Mouse (Mus musculus) kidney, postnatal 4 days (tissue): ENCODE measurements around the gene Pxylp1.

Experiments used
- DNase-seq, 2 experiments: peaks; one replicate each; pipeline ENCODE4 v3.0.0; 2021; ENCODE audit warnings: mixed read lengths in 2 of 2

Pxylp1 gene

DNA sequence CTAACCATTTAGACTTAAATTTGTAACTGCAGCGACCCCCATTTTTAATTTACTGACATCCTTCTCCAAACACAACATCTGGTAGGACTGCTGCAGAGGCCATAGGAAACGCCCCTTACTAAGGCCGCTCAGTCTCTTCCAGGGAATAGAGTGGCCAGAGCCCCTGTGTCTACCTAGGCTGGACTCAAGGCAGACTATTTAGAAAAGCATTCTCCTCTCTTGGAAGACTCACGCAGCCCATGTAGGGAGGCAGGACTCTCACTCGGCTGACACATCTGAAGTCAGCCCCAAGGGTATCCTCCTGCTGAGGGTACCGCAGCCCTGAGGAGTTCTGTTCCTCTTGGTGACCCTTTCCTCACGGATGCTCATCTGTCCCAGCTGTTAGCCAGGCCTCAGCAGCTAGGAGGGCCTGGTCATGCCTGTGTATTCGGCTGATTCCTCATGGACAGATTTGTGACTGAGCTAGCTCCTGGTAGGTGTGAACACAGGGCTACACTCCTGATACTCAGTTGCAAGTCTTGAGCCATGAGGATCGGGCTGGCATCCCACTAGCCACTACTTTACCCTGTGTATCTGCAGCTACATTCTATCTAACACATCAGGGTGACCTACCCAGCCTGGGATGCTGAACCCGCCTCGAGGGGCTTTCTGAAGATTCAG is 73.5 kb downstream of the Pxylp1 start:
- DNase-seq: no peak

DNA sequence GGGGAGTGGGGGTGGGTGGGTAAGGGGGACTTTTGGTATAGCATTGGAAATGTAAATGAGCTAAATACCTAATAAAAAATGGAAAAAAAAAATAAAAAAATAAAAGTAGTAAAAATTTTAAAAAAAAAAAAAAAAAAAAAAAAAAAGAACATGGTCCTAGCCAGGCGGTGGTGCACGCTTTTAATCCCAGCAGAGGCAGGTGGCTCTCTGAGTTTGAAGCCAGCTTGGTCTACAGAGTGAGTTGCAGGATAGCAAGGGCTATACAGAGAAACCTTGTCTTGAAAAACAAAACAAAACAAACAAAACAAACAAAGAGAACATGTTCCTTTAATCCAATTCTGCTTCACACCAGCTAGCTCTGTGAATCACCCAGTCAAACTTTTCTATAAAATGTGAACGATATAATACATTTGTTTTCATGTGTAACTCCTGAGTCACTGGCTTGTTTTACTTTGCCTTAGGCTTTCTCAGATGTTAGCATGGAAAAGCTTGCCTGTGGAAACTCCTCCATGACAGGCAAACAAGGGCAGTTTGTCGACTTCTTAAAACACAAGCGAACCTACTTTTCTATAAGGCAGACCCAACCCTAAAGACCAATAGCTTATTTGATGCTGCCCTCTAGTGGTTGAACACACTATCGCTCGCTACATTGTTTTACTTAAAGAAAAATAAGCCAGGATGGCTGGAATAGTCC is 74.2 kb downstream of the Pxylp1 start:
- peak; percentile 55 to 72 for DNase-seq

DNA sequence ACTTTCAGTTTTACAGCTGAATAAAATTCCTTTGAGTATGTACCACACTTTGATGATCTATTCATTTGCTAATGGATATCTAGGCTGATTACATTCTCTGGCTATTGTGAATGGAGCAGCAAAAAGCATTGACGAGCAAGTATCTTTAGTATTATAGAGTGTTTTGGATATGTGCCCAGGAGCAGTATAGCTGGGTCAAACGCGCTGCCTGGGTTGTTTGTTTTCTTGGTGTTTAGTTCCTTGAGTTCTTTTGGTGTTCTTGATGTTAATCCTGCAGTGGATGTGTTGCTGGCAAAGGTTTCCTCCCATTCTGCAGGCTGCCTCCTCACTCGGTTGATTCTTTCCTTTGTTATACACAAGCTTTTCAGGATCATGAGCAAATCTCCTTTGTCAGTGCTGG is 80.5 kb downstream of the Pxylp1 start:
- no peak for DNase-seq

DNA sequence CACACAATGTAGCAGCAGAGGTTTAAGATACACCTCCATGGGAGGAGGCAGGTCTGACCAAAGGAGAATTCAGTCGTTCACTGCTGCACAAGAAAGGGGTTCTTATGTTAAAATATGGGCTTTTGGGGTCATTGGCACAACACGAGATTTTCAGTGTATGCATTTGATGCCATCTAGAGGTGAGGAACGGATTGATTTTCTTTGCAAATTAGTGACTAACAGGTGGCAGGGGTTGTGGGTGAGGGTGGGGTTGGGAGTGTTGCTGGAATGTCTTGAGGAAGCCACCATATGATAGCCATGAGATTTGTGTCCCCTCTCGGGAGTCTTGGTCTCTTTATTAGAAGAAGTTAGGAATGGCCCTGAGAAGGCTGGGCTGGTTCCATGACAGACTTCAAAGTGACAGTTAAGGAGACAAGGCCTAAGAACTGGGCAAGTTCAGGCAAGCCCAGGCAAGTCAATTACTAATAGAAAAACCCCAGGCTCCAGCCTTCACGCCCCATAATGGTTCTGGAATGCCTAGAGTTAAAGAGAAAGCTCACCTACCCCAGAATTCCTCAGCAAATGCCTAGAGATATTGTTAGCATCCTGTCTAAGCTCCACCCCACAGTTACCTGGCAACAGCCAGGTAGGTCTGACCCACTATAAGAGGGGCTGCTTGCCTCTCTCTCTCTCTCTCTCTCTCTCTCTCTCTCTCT is 92.2 kb downstream of the Pxylp1 start:
- no peak for DNase-seq

DNA sequence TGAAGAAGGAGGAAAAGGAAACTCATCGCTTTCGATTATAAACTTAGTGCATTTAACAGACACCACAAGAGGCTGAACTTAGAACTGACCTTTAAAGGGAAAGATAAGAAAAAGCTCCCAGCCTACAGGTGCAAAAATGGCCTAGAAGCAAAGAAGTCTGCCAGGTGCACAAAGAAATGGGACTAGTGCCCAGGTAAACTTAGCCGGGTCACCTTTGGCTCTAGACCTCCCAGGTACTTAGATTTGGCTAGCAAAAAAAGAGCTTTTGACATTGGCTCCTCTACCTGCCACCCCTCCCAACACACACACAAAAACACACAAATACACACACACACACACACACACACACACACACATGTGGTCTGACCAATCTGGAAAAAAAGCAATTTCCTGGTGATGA is 95.2 kb downstream of the Pxylp1 start:
- no peak for DNase-seq

DNA sequence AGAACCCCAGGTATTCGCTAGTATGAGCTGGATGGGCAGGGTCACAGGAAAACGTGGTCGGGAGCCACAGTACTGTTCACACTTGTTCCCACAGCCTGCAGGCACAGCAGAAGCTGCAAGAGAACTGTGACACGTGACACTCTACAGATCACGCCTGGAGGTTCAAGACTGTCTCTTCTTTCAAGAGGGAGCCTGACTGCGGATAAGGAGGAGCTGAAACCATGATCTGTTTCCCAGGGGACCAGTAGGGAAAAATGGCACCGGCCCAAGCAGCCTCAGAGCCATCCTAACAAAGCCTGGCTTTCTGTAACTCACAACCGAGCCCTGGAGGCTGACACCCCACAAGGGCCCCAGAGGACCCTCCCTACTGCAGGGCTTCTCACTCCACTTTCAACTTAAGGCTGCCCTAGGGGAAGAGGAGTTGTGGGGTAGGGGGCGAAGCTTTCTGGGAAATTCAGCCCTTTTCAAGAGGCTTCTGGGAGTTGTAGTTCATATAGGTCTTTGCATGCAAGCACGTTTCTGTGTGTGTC is 97.0 kb downstream of the Pxylp1 start:
- DNase-seq: peak; percentile 47 to 55

DNA sequence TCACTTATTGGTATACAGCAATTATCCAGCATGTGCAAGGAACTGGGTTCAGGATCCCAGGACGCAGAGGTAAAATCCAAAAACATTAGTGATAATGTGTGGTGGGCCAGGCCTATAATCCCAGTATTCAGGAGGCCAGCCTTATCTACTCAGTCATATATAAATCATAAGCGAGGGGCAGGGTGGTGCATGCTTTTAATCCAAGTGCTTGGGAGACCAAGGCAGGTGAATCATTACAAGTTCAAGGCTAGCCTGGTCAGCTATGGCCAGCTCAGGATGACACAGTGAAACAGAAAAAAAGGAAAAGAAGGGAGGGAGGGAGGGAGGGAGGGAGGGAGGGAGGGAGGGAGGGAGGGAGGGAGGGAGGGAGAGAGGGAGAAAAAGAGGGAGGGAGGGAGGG is 97.9 kb downstream of the Pxylp1 start:
- no peak for DNase-seq

DNA sequence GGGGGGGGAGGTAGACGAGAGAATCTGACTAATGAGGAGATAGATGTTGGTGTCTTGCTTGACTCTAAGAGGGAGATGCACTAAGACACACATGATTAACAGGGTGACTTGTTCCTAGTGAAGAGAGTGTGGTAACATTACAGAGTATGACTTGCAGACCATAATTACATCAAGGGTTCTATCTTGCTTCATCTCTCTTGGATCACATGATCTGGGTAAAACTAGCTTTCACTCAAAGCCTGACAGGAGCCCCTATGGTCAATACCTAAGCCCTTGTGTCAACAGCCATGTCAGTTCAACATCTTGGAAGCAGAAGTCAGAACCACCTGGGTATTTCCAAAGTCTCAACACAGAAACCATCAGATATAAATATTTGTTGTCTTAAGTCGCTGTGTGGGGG is 99.9 kb downstream of the Pxylp1 start:
- no peak for DNase-seq

DNA sequence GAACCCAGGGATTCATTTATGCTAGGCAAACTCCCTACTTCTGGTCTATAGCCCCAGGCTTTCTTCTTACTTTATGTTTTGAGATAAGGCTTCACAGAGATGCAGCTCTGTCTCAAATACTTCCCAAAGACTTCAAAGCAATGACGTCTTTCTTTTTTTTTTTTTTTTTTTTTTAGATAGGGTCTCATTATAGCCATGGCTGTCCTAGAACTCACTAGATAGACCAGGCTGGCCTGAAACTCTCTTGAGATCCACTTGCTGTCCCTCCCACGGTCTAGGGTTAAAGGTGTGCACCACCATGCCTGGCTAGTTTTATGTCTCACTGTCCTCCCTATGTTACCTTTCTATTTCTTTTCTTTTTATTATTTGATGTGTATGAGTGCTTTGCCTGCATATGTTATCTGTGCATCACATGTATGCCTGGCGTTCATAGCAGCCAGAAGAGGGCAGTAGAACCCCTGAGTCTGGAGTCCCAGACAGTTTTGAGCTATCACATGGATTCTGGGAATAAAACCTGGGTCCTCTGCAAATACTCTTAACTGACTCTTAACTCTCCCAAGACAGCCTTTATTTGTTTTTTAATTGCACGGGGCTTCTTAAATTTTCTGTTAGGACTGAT is 102.0 kb downstream of the Pxylp1 start:
- peak in 1 of 2 experiments; percentile 27 for DNase-seq

DNA sequence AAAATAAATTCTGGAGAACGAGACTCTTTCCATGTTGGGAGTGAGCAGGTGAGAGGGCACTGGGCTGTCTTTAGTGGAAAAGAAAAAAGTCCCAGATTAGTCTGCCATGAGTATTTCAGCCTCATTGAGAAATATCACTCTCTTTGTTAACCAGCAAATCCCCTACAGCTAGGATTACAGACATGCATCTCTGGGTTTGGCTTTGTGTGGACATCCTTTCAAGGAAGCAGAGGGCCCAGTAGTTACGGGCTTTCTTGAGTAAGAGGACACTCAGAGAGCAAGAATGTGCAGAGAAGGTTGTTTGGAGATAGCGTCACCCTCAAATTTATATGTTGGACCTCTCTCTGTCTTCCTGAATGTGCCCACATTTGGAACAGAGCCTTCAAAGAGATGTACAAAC is 102.6 kb downstream of the Pxylp1 start:
- DNase-seq: no peak

DNA sequence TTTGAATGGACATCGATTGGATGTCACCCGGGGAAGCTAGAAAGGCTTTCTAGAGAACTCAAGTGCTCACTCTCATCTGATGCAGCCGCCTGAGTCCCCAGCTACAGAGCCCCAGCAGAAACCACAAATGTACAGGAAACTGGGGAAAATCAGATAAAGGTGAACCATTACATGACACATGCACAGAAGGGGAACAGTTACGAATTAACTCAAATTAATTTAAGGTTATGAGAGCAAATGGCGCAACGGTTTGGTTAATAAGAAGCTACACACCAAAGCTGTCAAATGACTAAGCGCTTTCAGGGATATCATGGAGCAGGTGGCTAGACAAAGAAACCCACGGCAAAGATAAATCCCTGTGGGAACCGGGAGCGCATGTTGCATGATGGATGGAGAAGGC is 104.7 kb downstream of the Pxylp1 start:
- peak in 1 of 2 experiments; percentile 19 for DNase-seq

DNA sequence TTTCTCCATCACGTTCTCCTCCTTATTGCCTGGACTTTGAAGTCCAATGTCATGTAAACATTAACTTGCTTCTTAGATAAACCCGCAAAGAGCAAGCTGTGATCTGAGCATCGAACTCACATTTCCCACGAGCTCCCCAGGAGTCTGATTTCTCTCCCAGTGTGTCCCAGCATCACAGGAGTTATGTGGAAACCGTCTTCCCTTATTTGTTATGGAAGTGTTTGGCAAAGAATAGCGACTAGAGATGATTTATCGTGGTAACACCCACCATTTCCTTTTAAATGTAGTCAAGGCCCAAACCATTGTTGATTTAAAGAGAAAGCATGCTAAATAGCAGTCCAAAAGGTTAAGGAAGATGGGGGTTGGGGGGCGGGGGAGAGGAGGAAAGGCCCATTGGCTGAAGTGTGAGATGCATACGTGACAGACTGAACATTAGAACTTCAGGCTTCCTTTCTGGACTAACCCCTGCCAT is 106.6 kb downstream of the Pxylp1 start:
- DNase-seq: peak in 1 of 2 experiments; percentile 36

DNA sequence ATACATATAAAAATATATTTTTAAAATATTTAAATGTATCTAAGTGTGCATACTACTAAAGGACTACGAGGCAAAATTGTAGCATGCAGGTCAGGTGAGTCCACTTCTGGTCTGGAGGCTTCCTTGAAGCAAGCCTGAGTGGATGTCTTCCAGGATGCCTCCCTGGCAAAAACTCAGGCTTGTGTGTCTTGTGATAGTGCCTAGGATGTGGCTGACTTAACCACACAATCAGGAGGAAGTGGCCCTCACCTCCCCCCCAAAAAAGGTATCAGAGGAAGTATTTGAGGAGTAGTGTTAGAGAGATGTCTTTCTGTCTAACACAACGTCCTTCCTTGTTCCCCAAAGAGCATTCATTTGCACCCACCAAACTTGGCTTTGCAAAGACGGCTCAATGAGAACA is 107.3 kb downstream of the Pxylp1 start:
- no peak for DNase-seq

DNA sequence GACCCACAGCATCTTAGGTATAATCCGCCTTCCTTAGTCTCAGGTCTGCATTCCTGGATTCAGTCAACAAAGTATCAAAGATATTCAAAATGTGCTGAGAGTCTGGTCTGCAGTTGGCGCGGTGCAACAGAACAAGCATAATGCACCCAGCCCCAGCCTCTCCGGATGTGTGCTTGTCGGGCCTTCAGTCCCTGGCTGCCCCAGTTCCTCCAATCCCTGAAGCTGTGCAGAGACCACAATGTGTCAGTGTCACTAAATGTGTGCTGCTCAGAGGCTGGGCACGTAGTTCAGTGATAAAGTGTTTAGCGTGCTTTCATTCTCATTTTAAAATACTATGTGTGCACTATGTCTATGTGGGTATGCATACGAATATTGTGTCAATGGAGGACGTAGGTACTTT is 108.8 kb downstream of the Pxylp1 start:
- DNase-seq: no peak

DNA sequence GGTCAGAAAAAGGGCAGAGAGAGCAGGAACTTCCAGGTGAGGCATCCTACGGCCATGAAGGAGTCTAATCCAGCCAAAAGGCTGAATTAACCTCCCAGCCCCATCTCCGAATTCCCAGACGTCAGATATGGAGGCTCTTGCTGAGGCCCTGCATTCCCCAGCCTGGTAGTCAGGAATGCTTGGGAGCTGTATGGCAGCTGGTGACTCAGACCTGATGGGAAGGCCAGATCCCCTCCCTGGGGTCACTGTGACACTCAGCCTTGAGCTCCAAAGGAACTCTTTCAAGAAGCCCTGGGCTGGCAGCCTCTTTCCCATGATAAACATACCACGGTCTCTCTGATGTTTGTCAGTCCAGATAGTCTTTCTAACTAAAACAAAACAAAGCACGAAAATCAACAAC is 109.2 kb downstream of the Pxylp1 start:
- no peak for DNase-seq

DNA sequence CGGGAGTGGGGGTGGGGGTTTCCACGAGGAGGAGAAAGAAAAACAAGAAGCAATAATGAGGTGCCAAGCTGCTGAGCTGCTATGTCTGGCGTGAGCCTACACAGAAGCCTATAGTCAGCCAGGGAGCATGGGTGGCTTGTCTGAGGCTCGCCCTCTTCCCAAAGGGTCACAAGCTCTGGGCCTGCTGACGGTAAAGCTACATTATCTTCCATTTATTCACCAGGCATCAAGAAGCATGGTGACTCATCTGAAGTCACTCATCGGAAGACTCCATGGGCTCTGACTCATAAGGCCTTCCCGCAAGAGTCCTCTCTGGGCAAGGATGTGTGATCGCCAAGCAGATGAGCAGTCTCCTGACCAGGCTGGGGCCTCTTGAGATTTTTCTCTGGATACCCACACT is 110.4 kb downstream of the Pxylp1 start:
- no peak for DNase-seq
